Mouse (Mus musculus) stomach, embryonic 15.5 days (tissue): ENCODE measurements around the gene Bloc1s3. TPM values are rescaled to one million over a fixed set of nuclear protein-coding genes. Genes with fewer than 3 reads are reported as not detected.

Experiments used
- ATAC-seq: fragments of 200-750 bp; cut with Nextera tagmentation; 2 replicates; pipeline ENCODE4 v1.8.0; 2017; ENCODE audit warnings: low read depth, moderate number of reproducible peaks, moderate TSS enrichment; ENCODE audit not compliant: insufficient read depth, low FRiP score
- H3K27ac ChIP-seq: fragments of 300-500 bp; sonication (generic); 2 replicates; pipeline ENCODE4 v1.5.1; 2015; ENCODE audit warnings: mild to moderate bottlenecking, inconsistent platforms
- H3K27me3 ChIP-seq: fragments of 300-500 bp; sonication (generic); replicated peaks from 2 replicates; pipeline ENCODE4 v1.6.1; 2015; ENCODE audit warnings: inconsistent platforms
- H3K36me3 ChIP-seq: fragments of 300-500 bp; sonication (generic); 2 replicates; pipeline ENCODE4 v1.6.1; 2015; ENCODE audit warnings: inconsistent platforms
- H3K4me1 ChIP-seq: fragments of 300-500 bp; sonication (generic); 2 replicates; pipeline ENCODE4 v1.6.1; 2015; ENCODE audit warnings: inconsistent platforms
- H3K4me2 ChIP-seq: fragments of 300-500 bp; sonication (generic); 2 replicates; pipeline ENCODE4 v1.6.1; 2015; ENCODE audit warnings: mild to moderate bottlenecking, inconsistent platforms
- H3K4me3 ChIP-seq: fragments of 300-500 bp; sonication (generic); replicated peaks from 2 replicates; pipeline ENCODE4 v1.5.1; 2015; ENCODE audit warnings: inconsistent platforms
- H3K9ac ChIP-seq: fragments of 300-500 bp; sonication (generic); 2 replicates; pipeline ENCODE4 v1.6.1; 2015; ENCODE audit warnings: inconsistent platforms
- H3K9me3 ChIP-seq: fragments of 300-500 bp; sonication (generic); 2 replicates; pipeline ENCODE4 v1.6.1; 2016; ENCODE audit warnings: inconsistent platforms
- WGBS: fragments of 180-500 bp; shearing (Covaris S2); methylation state at CpG from one replicate; pipeline ENCODE4 v1.1.7; 2015; 5-methylcytosine and 5-hydroxymethylcytosine counted together
- polyA plus RNA-seq: library from polyadenylated mRNA; unstranded; fragments of >200 nt; fragmentation: Nextera tagmentation; extraction: Ambion mirVana; gene quantifications from 2 replicates; pipeline ENCODE4 v1.2.1, GENCODE M21; 2015

Gene Bloc1s3
- polyA plus RNA-seq, 1 experiment from 2014 or later = 2.4 TPM

GRCm38 (mm10) chr7:19496214-19496555, 12.0 kb downstream of the Bloc1s3 start:
- H3K9me3 ChIP-seq = no peaks in the 10 kb centered on the region
- H3K4me1 ChIP-seq = peaks cover 8% of the 10 kb centered on the region
- no peak overlapping the region for H3K9ac ChIP-seq
- H3K4me3 ChIP-seq = no peak overlapping the region
- H3K36me3 ChIP-seq = no peaks in the 10 kb centered on the region
- no peak overlapping the region for H3K4me2 ChIP-seq
- peaks cover 8% of the 10 kb centered on the region for H3K27me3 ChIP-seq
- no peak overlapping the region for H3K27ac ChIP-seq
- WGBS = 53% methylated on average over 5 of the region's 5 CpGs
- ATAC-seq = no peak

DNA sequence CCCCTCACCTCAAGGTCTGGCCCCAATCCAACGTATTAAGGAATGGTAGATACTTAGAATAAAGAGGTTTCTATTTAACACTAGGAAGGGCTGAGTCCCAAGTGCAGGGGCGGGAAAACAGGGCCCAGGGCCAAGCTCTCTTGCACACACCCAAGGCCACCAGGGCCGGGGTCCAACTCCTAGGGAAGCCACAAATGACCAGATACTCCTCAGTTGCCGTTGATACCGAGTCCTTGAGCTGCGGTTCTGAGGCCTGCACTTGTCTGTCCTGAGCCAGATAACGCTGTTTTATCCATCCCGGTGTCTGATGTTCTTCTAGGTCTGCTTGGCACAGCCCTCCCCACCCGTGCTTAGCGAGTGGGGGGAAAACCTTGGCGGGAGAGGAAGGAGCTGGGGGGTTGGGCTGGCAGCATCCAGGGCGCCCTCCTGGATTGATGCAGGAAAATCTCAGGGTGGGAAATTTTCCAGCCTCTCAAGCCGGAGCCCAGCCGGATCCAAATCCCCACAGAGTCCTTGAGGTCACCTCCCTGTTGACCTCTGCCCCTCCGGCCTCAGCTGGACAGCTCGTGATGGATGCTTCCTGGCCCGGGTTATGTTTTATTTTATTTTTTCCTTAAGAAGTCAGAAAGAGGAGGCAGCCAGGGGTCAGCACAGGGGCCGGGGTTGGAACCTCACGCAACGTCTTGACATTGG, 12.5 kb downstream of the Bloc1s3 start:
- Histone ChIP-seq H3K9ac (no peak overlapping the region), H3K9me3 (no peaks in the 10 kb centered on the region), H3K27me3 (peaks cover 13% of the 10 kb centered on the region), H3K27ac (no peak overlapping the region), H3K4me1 (peaks cover 8% of the 10 kb centered on the region), H3K4me3 (no peak overlapping the region), H3K36me3 (no peaks in the 10 kb centered on the region), H3K4me2 (no peak overlapping the region)
- no peak for ATAC-seq
- WGBS = 46% methylated on average over 20 of the region's 20 CpGs

DNA sequence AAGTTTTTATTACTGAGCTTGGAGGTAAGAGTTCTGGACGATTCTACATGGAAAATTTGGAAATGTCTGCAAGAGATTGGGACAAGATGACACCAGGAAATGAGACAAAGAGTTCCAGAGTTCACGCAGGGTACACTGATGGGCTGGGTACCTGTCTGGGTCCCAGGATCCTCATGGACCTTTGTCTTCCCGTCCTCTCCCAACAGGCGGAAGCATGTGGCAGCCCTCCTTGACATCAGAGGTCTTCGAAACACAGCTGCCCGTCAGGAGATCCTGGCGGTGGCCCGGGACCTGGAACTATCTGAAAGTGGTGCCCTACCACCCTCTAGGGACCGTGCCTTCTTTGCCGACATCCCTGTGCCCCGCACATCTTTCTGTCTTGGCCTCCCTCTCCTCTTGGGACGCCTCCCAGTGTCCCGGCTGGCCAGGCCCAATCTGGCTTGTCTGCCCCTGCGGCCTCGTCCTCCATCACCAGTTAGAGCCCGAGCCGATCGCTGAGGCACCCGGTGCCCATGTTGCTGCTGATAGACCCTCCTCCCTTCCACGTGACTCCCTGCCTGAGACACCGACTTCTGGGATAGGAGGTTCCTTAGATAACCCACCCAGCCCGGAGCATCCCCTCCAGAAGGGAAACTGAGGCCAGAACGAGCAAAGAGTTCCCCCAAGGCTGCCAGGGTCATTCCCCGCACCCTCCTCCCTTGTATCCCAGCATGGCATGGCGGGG, 13.3 kb downstream of the Bloc1s3 start:
- Histone ChIP-seq H3K4me3 (no peak overlapping the region), H3K36me3 (no peaks in the 10 kb centered on the region), H3K27ac (no peak overlapping the region), H3K4me2 (no peak overlapping the region), H3K9me3 (no peaks in the 10 kb centered on the region), H3K9ac (no peak overlapping the region), H3K27me3 (peaks cover 18% of the 10 kb centered on the region), H3K4me1 (peaks cover 8% of the 10 kb centered on the region)
- 79% methylated on average over 25 of the region's 25 CpGs for WGBS
- no peak for ATAC-seq

DNA sequence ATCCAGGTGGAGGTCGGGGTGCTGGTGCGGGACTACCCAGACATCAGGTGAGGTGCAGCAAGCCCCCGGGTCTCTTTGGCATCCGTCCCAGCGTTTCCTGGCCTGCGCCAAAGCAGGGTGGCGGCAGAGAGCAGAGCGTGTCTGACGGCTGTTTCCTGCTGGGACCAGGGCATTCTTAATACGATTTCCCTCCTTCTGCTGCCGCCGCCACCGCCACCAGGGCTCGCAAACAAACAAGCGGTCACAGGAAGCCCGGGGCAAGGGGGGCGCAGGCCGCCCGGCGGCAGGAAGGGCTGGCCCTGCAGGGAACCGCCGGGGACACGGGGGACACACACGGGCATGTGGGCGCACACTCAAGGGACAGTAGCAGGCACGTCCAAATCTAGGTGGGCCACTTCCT, 16.4 kb downstream of the Bloc1s3 start:
- H3K4me2 ChIP-seq = peak overlapping the region; percentile 50
- no peak overlapping the region for H3K9ac ChIP-seq
- no peaks in the 10 kb centered on the region for H3K9me3 ChIP-seq
- H3K4me1 ChIP-seq = peaks cover 14% of the 10 kb centered on the region
- H3K27me3 ChIP-seq = peaks cover 43% of the 10 kb centered on the region
- 3% methylated on average over 26 of the region's 26 CpGs for WGBS
- H3K27ac ChIP-seq = no peak overlapping the region
- H3K36me3 ChIP-seq = no peaks in the 10 kb centered on the region
- no peak; the same call in 1 of the 2 replicates for ATAC-seq
- peak overlapping the region; percentile 25 for H3K4me3 ChIP-seq

GRCm38 (mm10) chr7:19489525-19489924, 18.6 kb downstream of the Bloc1s3 start:
- WGBS = 16% methylated on average over 31 of the region's 31 CpGs
- Histone ChIP-seq H3K27ac (no peak overlapping the region), H3K9me3 (no peaks in the 10 kb centered on the region), H3K27me3 (peaks cover 43% of the 10 kb centered on the region), H3K36me3 (no peaks in the 10 kb centered on the region), H3K4me2 (peak overlapping the region; percentile 38), H3K4me1 (peaks cover 11% of the 10 kb centered on the region), H3K4me3 (peak overlapping the region; percentile 5; the same call in 1 of the 2 replicates), H3K9ac (no peak overlapping the region)
- ATAC-seq = no peak

DNA sequence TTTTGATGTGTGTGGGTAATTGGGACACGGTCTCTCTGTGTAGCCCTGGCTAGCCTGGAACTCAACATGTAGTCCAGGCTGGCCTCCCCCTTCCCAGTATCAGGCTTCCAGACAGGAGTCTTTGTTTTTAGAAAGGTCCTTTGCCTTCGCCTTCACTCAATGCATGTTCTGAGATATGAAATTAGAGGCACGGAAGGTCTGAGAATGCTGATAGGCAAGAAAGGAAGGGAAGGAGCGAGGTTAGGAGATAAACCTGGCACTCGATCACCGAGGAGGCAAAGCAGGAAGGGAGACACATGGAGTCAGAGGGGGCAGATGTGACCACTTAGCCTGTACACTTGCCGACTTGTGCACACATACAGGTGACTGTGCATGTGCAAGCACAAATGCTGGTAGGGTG, 21.6 kb downstream of the Bloc1s3 start:
- Histone ChIP-seq H3K9me3 (no peaks in the 10 kb centered on the region), H3K36me3 (no peaks in the 10 kb centered on the region), H3K27me3 (peaks cover 39% of the 10 kb centered on the region), H3K9ac (no peak overlapping the region), H3K27ac (no peak overlapping the region), H3K4me2 (no peak overlapping the region), H3K4me3 (no peak overlapping the region), H3K4me1 (peaks cover 6% of the 10 kb centered on the region)
- ATAC-seq = no peak
- 87% methylated on average over 7 of the region's 7 CpGs for WGBS

DNA sequence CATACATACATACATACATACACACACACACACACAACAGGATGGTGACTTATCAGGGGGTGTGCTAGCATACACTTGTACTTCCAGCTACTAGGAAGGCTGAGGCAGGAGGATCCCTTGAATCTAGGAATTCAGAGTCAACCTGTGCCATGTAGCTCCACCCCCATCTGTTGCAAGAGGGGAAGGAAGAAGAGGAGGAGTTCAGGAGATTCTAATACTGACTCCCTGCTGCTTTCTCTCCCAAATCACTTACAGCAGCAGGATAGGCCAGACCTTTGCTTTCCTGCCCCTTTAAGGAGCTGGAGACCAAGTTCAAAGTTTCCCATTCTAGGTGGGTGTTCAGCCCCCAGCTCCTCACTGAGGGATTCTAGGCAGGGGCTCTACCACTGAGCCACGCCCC, 22.7 kb downstream of the Bloc1s3 start:
- no peak for ATAC-seq
- Histone ChIP-seq H3K27ac (no peak overlapping the region), H3K9ac (no peak overlapping the region), H3K9me3 (no peaks in the 10 kb centered on the region), H3K4me3 (no peak overlapping the region), H3K36me3 (no peaks in the 10 kb centered on the region), H3K27me3 (peaks cover 29% of the 10 kb centered on the region), H3K4me2 (no peak overlapping the region), H3K4me1 (peaks cover 5% of the 10 kb centered on the region; the same call in 1 of the 2 replicates)
- 85% methylated on average over 1 of the region's 1 CpGs for WGBS

DNA sequence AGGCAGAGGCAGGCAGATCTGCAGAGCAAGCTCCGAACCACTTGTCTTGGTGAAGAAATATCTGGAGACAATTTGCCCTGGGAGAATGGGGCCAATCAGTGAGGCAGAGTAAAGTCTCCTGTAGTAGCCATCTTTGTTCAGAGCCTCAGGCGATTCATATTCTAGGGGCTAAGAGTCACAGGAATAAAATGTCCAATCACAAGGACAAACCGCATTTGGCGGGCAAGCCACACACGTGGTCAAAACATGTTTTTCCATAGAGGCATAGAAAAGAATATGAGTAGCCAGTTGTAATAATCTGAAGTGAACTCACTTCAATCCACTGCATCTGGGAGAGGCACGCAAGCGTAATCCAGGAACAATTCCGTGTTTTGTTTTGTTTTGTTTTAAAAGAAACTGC, 24.9 kb downstream of the Bloc1s3 start:
- H3K4me1 ChIP-seq = no peaks in the 10 kb centered on the region
- no peak overlapping the region for H3K9ac ChIP-seq
- no peaks in the 10 kb centered on the region for H3K9me3 ChIP-seq
- no peak overlapping the region for H3K4me2 ChIP-seq
- no peaks in the 10 kb centered on the region for H3K36me3 ChIP-seq
- WGBS = 82% methylated on average over 8 of the region's 8 CpGs
- no peak overlapping the region for H3K27ac ChIP-seq
- H3K4me3 ChIP-seq = no peak overlapping the region
- peaks cover 10% of the 10 kb centered on the region for H3K27me3 ChIP-seq
- ATAC-seq = no peak

DNA sequence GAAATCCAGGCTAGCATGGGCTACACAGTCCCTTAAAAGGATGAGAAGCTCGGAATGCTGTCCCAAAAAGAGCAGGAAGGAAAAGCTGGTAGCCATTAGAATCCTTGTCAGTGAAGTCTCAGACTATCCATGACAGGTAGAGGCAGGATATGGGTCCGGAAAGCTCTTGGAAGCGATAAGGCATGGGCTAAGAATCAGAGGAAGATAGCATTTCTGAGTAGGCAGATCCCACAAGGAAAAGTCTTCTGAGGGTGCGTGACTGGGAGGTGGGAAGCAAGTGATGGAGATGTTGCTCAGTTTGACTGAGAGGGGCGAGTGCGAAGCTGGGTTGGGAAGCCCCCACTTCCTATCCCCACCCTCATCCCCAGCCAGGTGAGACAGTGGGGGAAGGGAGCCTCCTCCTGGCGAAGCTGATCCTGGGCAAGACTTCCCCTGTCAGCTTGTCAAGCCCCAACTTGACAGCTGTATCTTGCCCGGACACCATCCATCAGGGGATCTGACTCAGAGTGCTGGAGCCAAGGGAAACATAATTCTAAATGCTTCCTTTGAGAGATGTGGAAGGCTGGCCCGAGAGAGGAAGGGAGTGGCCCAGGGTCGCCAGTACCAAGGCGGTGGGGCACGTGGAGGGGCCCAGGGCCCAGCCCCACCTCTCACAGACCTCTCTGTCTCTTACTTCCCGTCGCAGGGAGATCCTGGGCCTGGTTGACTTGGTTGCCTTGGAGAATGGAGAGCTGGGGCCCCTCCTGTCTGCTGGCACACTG, 30.4 kb downstream of the Bloc1s3 start:
- no peaks in the 10 kb centered on the region for H3K36me3 ChIP-seq
- no peak overlapping the region for H3K9ac ChIP-seq
- 0 out of 2 replicates have a peak, but pooled peaks cover 2% of the 10 kb centered on the region for H3K4me1 ChIP-seq
- H3K4me2 ChIP-seq = no peak overlapping the region
- no peaks in the 10 kb centered on the region for H3K9me3 ChIP-seq
- H3K27ac ChIP-seq = no peak overlapping the region
- no peak for ATAC-seq
- 23% methylated on average over 14 of the region's 14 CpGs for WGBS
- no peak overlapping the region for H3K4me3 ChIP-seq
- peaks cover 10% of the 10 kb centered on the region for H3K27me3 ChIP-seq

GRCm38 (mm10) chr7:19477084-19477483, 31.1 kb downstream of the Bloc1s3 start:
- Histone ChIP-seq H3K4me1 (0 out of 2 replicates have a peak, but pooled peaks cover 2% of the 10 kb centered on the region), H3K9me3 (no peaks in the 10 kb centered on the region), H3K27me3 (peaks cover 17% of the 10 kb centered on the region), H3K36me3 (no peaks in the 10 kb centered on the region), H3K27ac (no peak overlapping the region), H3K9ac (no peak overlapping the region), H3K4me2 (no peak overlapping the region), H3K4me3 (no peak overlapping the region)
- 63% methylated on average over 2 of the region's 2 CpGs for WGBS
- ATAC-seq = no peak

DNA sequence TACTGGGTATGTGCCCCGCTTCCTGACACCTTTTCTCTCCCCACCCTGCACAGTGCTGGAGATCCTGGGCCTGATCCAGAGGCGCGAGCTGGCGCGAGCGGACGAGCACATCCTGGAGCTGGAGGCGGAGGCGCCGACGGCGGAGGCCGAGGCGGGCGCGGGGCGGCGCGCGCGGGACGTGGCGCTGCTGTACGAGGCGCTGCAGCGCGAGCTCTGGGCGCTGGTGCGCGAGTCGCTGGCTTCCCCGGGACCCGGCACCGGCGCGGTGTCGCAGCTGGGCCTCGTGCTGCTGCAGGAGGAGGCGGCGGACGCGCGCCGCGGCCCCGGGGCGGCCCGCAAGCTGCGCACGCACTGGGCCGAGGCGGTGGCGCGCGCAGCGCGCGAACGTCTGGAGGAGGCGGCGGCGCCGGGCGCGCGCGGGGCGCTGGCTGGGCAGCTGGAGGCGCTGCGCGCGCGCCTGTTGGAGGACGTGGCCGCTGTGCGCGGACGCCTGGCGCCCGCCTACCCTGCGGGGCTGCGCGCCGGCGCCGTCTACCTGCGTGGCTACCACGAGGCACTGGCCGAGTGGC, 34.2 kb downstream of the Bloc1s3 start:
- Histone ChIP-seq H3K27ac (peak overlapping the region; percentile 41; the same call in 1 of the 2 replicates), H3K9ac (peak overlapping the region; percentile 48; the same call in 1 of the 2 replicates), H3K9me3 (no peaks in the 10 kb centered on the region), H3K4me3 (peak overlapping the region; percentile 54), H3K4me2 (peak overlapping the region; percentile 95), H3K27me3 (peaks cover 43% of the 10 kb centered on the region), H3K36me3 (no peaks in the 10 kb centered on the region), H3K4me1 (peaks cover 6% of the 10 kb centered on the region; the same call in 1 of the 2 replicates)
- under 1% methylated on average over 82 of the region's 89 CpGs for WGBS
- peak; percentile 83 for ATAC-seq
